Mouse (Mus musculus) splenic B cell, adult 2 months (primary cell): ENCODE measurements around the gene Stx16.

ENCODE experiments used
- DNase-seq: peaks from one replicate; pipeline ENCODE4 v3.0.0-alpha.2; 2011; ENCODE audit warnings: low read depth, low spot score
- H3K27me3 ChIP-seq: 2 replicates; pipeline ENCODE4 v1.6.1; 2012; ENCODE audit warnings: mild to moderate bottlenecking, low read length, moderate library complexity, mixed read lengths; ENCODE audit not compliant: control insufficient read depth, poor library complexity, insufficient read depth, severe bottlenecking
- H3K36me3 ChIP-seq: 2 replicates; pipeline ENCODE4 v1.6.1; 2012; ENCODE audit warnings: mild to moderate bottlenecking, low read length, moderate library complexity, mixed read lengths; ENCODE audit not compliant: control insufficient read depth, poor library complexity, insufficient read depth, severe bottlenecking

Stx16 gene

GRCm38 (mm10) chr2:174107375-174107774, 31.3 kb downstream of the Stx16 start:
- H3K27me3 ChIP-seq, result no peaks in the 10 kb centered on the region
- no peak for DNase-seq
- no peaks in the 10 kb centered on the region for H3K36me3 ChIP-seq

GRCm38 (mm10) chr2:174109991-174110782, 34.1 kb downstream of the Stx16 start, which contains the start of gene Npepl1:
TSS of gene Npepl1 (plus strand) at chr2:174110349.
- DNase-seq, result peak; percentile 66
- Histone ChIP-seq H3K36me3 (peaks cover 2% of the 10 kb centered on the region; the same call in 1 of the 2 replicates), H3K27me3 (no peaks in the 10 kb centered on the region)

- peaks cover 2% of the 10 kb centered on the region for H3K36me3 ChIP-seq
- peak; percentile 41 for DNase-seq
- H3K27me3 ChIP-seq, result no peaks in the 10 kb centered on the region
Observed at GRCm38 (mm10) chr2:174110783-174111549, 34.9 kb downstream of the Stx16 start.

- Histone ChIP-seq H3K36me3 (peaks cover 4% of the 10 kb centered on the region), H3K27me3 (no peaks in the 10 kb centered on the region)
- DNase-seq, result no peak
Observed at GRCm38 (mm10) chr2:174112931-174113330, 36.8 kb downstream of the Stx16 start.

GRCm38 (mm10) chr2:174114148-174114864, 38.2 kb downstream of the Stx16 start:
- peaks cover 8% of the 10 kb centered on the region for H3K36me3 ChIP-seq
- no peak for DNase-seq
- H3K27me3 ChIP-seq, result no peaks in the 10 kb centered on the region

- Histone ChIP-seq H3K36me3 (peaks cover 8% of the 10 kb centered on the region), H3K27me3 (no peaks in the 10 kb centered on the region)
- peak; percentile 47 for DNase-seq
Observed at GRCm38 (mm10) chr2:174116929-174117328, 40.8 kb downstream of the Stx16 start.

GRCm38 (mm10) chr2:174118141-174118540, 42.0 kb downstream of the Stx16 start:
- no peak for DNase-seq
- Histone ChIP-seq H3K36me3 (peaks cover 9% of the 10 kb centered on the region), H3K27me3 (no peaks in the 10 kb centered on the region)

- no peaks in the 10 kb centered on the region for H3K27me3 ChIP-seq
- DNase-seq, result no peak
- H3K36me3 ChIP-seq, result peaks cover 9% of the 10 kb centered on the region
Observed at GRCm38 (mm10) chr2:174119259-174119658, 43.2 kb downstream of the Stx16 start.

GRCm38 (mm10) chr2:174120631-174121030, 44.5 kb downstream of the Stx16 start:
- no peaks in the 10 kb centered on the region for H3K27me3 ChIP-seq
- peaks cover 9% of the 10 kb centered on the region for H3K36me3 ChIP-seq
- DNase-seq, result no peak

GRCm38 (mm10) chr2:174121411-174121947, 45.4 kb downstream of the Stx16 start:
- Histone ChIP-seq H3K36me3 (peaks cover 9% of the 10 kb centered on the region), H3K27me3 (no peaks in the 10 kb centered on the region)
- no peak for DNase-seq

GRCm38 (mm10) chr2:174122331-174122730, 46.2 kb downstream of the Stx16 start:
- H3K36me3 ChIP-seq, result peaks cover 9% of the 10 kb centered on the region
- no peak for DNase-seq
- no peaks in the 10 kb centered on the region for H3K27me3 ChIP-seq

- H3K27me3 ChIP-seq, result no peaks in the 10 kb centered on the region
- H3K36me3 ChIP-seq, result peaks cover 4% of the 10 kb centered on the region; the same call in 1 of the 2 replicates
- DNase-seq, result no peak
Observed at GRCm38 (mm10) chr2:174123731-174124130, 47.6 kb downstream of the Stx16 start.

GRCm38 (mm10) chr2:174126522-174127375, 50.6 kb downstream of the Stx16 start:
- H3K27me3 ChIP-seq, result no peaks in the 10 kb centered on the region
- no peak for DNase-seq
- H3K36me3 ChIP-seq, result peaks cover 3% of the 10 kb centered on the region; the same call in 1 of the 2 replicates

GRCm38 (mm10) chr2:174127376-174127713, 51.2 kb downstream of the Stx16 start:
- Histone ChIP-seq H3K27me3 (no peaks in the 10 kb centered on the region), H3K36me3 (0 out of 2 replicates have a peak, but pooled peaks cover 3% of the 10 kb centered on the region)
- DNase-seq, result no peak
